In the genomic region with DNA sequence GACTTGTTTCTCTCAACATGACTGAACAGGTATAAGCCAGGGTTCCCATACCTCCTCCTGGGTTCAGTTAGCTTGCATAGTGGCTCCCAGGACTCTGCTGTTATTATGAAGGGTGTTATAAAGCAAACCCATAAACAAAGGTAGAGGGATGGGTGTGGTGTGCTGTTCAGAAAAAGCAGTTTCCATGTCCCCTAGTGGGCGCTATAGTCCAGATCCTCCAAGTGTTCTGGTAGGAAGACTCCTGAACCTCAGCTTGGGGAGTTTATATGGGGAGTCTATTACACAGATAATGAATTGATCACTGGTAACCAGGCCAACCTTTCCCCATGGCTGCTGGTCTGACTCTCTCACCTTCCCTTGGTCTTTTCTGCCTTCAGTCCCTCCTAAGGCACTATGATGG, we compare ENCODE assay signal across 28 mouse cellular contexts. TPM values are rescaled to one million over a fixed set of nuclear protein-coding genes. Genes with fewer than 3 reads are reported as not detected.
DNase-seq lines count a peak whose midpoint lies in the region; TF ChIP-seq lines count a peak whose summit lies in the region.
"Had no signal": no experiment of that assay in that cellular context is flagged by ENCODE, and none has a peak within 500 bp of the region (broad histone marks: within the 10 kb centered on the region; RNA-seq: fewer than 3 reads in every experiment).

No protein-coding gene starts in this region.

- peaks cover 0 to 14% of the 10 kb centered on the region in 2 experiments; a peak in 2 of 4 replicates for H3K4me1 ChIP-seq in CH12.LX (ENCODE audit: control insufficient read depth in 1 of 2, insufficient read depth in 2 of 2)
- H3K4me1 ChIP-seq: liver, embryonic 15.5 days had no signal

- no peak overlapping the region for H3K27ac ChIP-seq in left cerebral cortex, adult 2 months
- H3K27ac ChIP-seq in CH12.LX (ENCODE audit: insufficient read depth, low read depth), result no peak overlapping the region
- H3K27ac ChIP-seq: forebrain, embryonic 13.5 days; limb, embryonic 13.5 days; liver, embryonic 15.5 days; neural tube, embryonic 15.5 days had no signal

- no peak for DNase-seq in left cerebral cortex, adult 2 months (ENCODE audit: extremely low spot score in 1 of 2, low spot score in 2 of 2)
- no peak for DNase-seq in left cerebral cortex, adult 9 months (ENCODE audit: low spot score in 2 of 2)
- DNase-seq in 416B (ENCODE audit: low read depth) (peak; percentile 15), CH12.LX (ENCODE audit: extremely low read depth) (no peak), MN1 (ENCODE audit: low spot score) (no peak)
- DNase-seq in induced T-regulatory cell, adult 2 months (ENCODE audit: low read depth), result peak; percentile 7
- DNase-seq in cerebellum, adult 9-10 months, result no peak
- DNase-seq: adrenal gland, postnatal 36 days; cerebellum, adult 11 months; cerebellum, postnatal 14 days; heart, adult 11 months; kidney, adult 2 months; kidney, postnatal 10 days; layer of hippocampus, postnatal 36 days; right cerebral cortex, adult 18-20 months; right cerebral cortex, postnatal 4 days; thymus, postnatal 25 days had no signal

- no peak overlapping the region for H3K4me2 ChIP-seq in CH12.LX (ENCODE audit: insufficient read depth, low read depth, poor library complexity, severe bottlenecking)
- H3K4me2 ChIP-seq: forebrain, embryonic 13.5 days; heart, embryonic 11.5 days; limb, embryonic 13.5 days; liver, embryonic 15.5 days; midbrain, embryonic 11.5 days; neural tube, embryonic 15.5 days had no signal

- no peaks in the 10 kb centered on the region for H3K79me2 ChIP-seq in CH12.LX (replicated peaks; ENCODE audit: control insufficient read depth, extremely low read depth, insufficient read depth, poor library complexity, severe bottlenecking)

- no peak for TF ChIP-seq EP300 in CH12.LX (IDR thresholded peaks at IDR 0.05; ENCODE audit: low read length)

- H3K27me3 ChIP-seq in CH12.LX (replicated peaks), result no peaks in the 10 kb centered on the region
- H3K27me3 ChIP-seq: forebrain, embryonic 13.5 days; limb, embryonic 13.5 days; liver, embryonic 15.5 days; neural tube, embryonic 15.5 days had no signal

- H3K9me3 ChIP-seq in CH12.LX (replicated peaks; ENCODE audit: low read length), result no peaks in the 10 kb centered on the region
- H3K9me3 ChIP-seq: forebrain, embryonic 13.5 days; G1E; limb, embryonic 13.5 days; liver, embryonic 15.5 days; neural tube, embryonic 15.5 days had no signal

- no peak overlapping the region for H3K4me3 ChIP-seq in left cerebral cortex, adult 2 months
- H3K4me3 ChIP-seq in CH12.LX (replicated peaks in 1 of 3; ENCODE audit: low read depth in 2 of 3, low read length in 2 of 3, poor library complexity in 1 of 3), result no peak overlapping the region
- H3K4me3 ChIP-seq: forebrain, embryonic 13.5 days; limb, embryonic 13.5 days; liver, embryonic 15.5 days; neural tube, embryonic 15.5 days had no signal

- TF ChIP-seq CTCF in left cerebral cortex, adult 2 months (IDR thresholded peaks at IDR 0.05), result peak; percentile 5; the same call in 1 of the 2 replicates
- peak; percentile 53 for TF ChIP-seq CTCF in CH12.LX (conservative IDR thresholded peaks at IDR 0.05 in 1 of 2, IDR thresholded peaks at IDR 0.05 in 1 of 2; ENCODE audit: low read depth in 2 of 2, low read length in 2 of 2)

- no peaks in the 10 kb centered on the region for H3K36me3 ChIP-seq in CH12.LX (replicated peaks in 1 of 2; ENCODE audit: control insufficient read depth in 1 of 2, insufficient read depth in 1 of 2, low read length in 1 of 2)
- H3K36me3 ChIP-seq: G1E; limb, embryonic 13.5 days; liver, embryonic 15.5 days; neural tube, embryonic 15.5 days had no signal

- no peak for TF ChIP-seq POLR2A in CH12.LX (IDR thresholded peaks at IDR 0.05; ENCODE audit: low read depth, low read length)

- dilution Hi-C loops in CH12.LX (cut with MboI; ENCODE audit: extremely low pct_ligation_motif_present, extremely low pct_unique_long_range_greater_than_20kb, low sequenced_read_pairs), result no loop called here

- in situ Hi-C loops in CH12.LX (cut with MboI; ENCODE audit: low pct_ligation_motif_present, low pct_unique_long_range_greater_than_20kb, low sequenced_read_pairs), result loop anchor here (25.0 kb wide), 3 partner anchors 387 to 912 kb away; partner anchors contain the start of gene Spryd7

- peak; percentile 38 for TF ChIP-seq RAD21 in CH12.LX (IDR thresholded peaks at IDR 0.05; ENCODE audit: low read depth, low read length)

- intact Hi-C loops in left cerebral cortex, adult 2 months (cut with DNase I), result no loop called here

- no peak overlapping the region for H3K9ac ChIP-seq in CH12.LX (ENCODE audit: insufficient read depth, low read depth)
- H3K9ac ChIP-seq: forebrain, embryonic 13.5 days; limb, embryonic 13.5 days; liver, embryonic 15.5 days; neural tube, embryonic 15.5 days had no signal

TF ChIP-seq in CH12.LX, 34 proteins besides CTCF, POLR2A, EP300 and RAD21:
- TF ChIP-seq TCF12 (IDR thresholded peaks at IDR 0.05; ENCODE audit: low read depth, low read length) (no peak), SMC3 (IDR thresholded peaks at IDR 0.05; ENCODE audit: low read depth, low read length) (peak; percentile 13; the same call in 1 of the 2 replicates)

RNA-seq across cellular contexts. Expression of gene Gucy1b2, which starts 18.4 kb away (rescaled TPM):
- under 1 TPM; 0.28 to 0.29 TPM for total RNA-seq in left cerebral cortex, adult 2 months (2021)
- total RNA-seq in CH12.LX (2012; rRNA removed) (not detected in 2 replicates), CH12.LX (2014; rRNA removed) (not detected in 2 replicates)
- not detected in 2 replicates for polyA plus RNA-seq in CH12.LX (2012; ENCODE audit: insufficient read length, low read depth)
- total RNA-seq: G1E; gastrocnemius, adult 8-10 months; hematopoietic stem cell, adult 5-6 weeks had no signal
- polyA plus RNA-seq: CD4-positive, CD25-positive, alpha-beta regulatory T cell, adult 4 months; G1E; heart, embryonic 11.5 days; liver, embryonic 15.5 days; stomach, embryonic 14.5 days had no signal

Comparison
In these comparisons a context has a peak if more than half of its experiments do, and no peak if none do; other contexts are left out.
1. DNase-seq: peak in 416B (single experiment) and induced T-regulatory cell, adult 2 months (single experiment); none in left cerebral cortex, adult 2 months (0 of 2), left cerebral cortex, adult 9 months (0 of 2), CH12.LX (single experiment), MN1 (single experiment) and cerebellum, adult 9-10 months (single experiment).